Mouse (Mus musculus) heart, embryonic 10.5 days (tissue): Measurements from ENCODE around the gene Ifi47. TPM values are rescaled to one million over a fixed set of nuclear protein-coding genes. Genes with fewer than 3 reads are reported as not detected.
"Not testable (repeated sequence)": the region's sequence is repeated elsewhere in the genome, so short reads cannot be mapped to it uniquely, and the experiment has no call there.

Experiments
- DNase-seq: peaks from one replicate; pipeline ENCODE4 v3.0.0-alpha.2; 2017; ENCODE audit warnings: low spot score
- H3K27ac ChIP-seq: fragments of 300-500 bp; sonication (generic); 2 replicates; pipeline ENCODE4 v1.5.1; 2016; ENCODE audit warnings: mild to moderate bottlenecking
- H3K27me3 ChIP-seq: fragments of 300-500 bp; sonication (generic); 2 replicates; pipeline ENCODE4 v1.6.1; 2016; ENCODE audit warnings: mild to moderate bottlenecking; ENCODE audit not compliant: poor library complexity, insufficient read depth, severe bottlenecking
- H3K36me3 ChIP-seq: fragments of 300-500 bp; sonication (generic); 2 replicates; pipeline ENCODE4 v1.6.1; 2016; ENCODE audit warnings: mild to moderate bottlenecking, moderate library complexity
- H3K4me1 ChIP-seq: fragments of 300-500 bp; sonication (generic); 2 replicates; pipeline ENCODE4 v1.6.1; 2016; ENCODE audit warnings: mild to moderate bottlenecking
- H3K4me3 ChIP-seq: fragments of 300-500 bp; sonication (generic); 2 replicates; pipeline ENCODE4 v1.5.1; 2016; ENCODE audit warnings: mild to moderate bottlenecking, moderate library complexity
- H3K9me3 ChIP-seq: fragments of 300-500 bp; sonication (generic); 2 replicates; pipeline ENCODE4 v1.6.1; 2016; ENCODE audit warnings: mild to moderate bottlenecking, moderate library complexity
- WGBS: fragments of 180-500 bp; shearing (Covaris S2); methylation state at CpG from one replicate; pipeline ENCODE4 v1.1.7; 2016; 5-methylcytosine and 5-hydroxymethylcytosine counted together
- polyA plus RNA-seq: library from polyadenylated mRNA; unstranded; fragments of >200 nt; fragmentation: Nextera tagmentation; extraction: Ambion mirVana; gene quantifications from 2 replicates; pipeline ENCODE4 v1.2.1, GENCODE M21; 2016

Gene Ifi47
- polyA plus RNA-seq = 0.30 and 0.33 TPM in 2 replicates

GRCm38 (mm10) chr11:49076001-49076757, at the start of gene Ifi47:
Gene Ifi47, plus strand, starts transcription at chr11:49076587.
- not testable (repeated sequence) for H3K4me1 ChIP-seq, H3K9me3 ChIP-seq, DNase-seq, H3K36me3 ChIP-seq, H3K4me3 ChIP-seq, H3K27ac ChIP-seq, H3K27me3 ChIP-seq
- 72% methylated on average over 6 of the region's 6 CpGs for WGBS

GRCm38 (mm10) chr11:49050064-49050463, 26.3 kb upstream of the Ifi47 start:
- not testable (repeated sequence) for H3K4me3 ChIP-seq, H3K27me3 ChIP-seq, DNase-seq

GRCm38 (mm10) chr11:49051093-49051891, 25.1 kb upstream of the Ifi47 start, which contains the start of gene 9930111J21Rik2:
Gene 9930111J21Rik2, minus strand, starts transcription at chr11:49051242.
- H3K9me3 ChIP-seq, H3K27me3 ChIP-seq, H3K4me1 ChIP-seq, H3K36me3 ChIP-seq, DNase-seq, H3K27ac ChIP-seq, H3K4me3 ChIP-seq: not testable (repeated sequence)
- 67% methylated on average over 1 of the region's 6 CpGs for WGBS

More at GRCm38 (mm10) chr11:49050064-49050463, 26.3 kb upstream of the Ifi47 start:
- not testable (repeated sequence) for H3K27ac ChIP-seq, H3K36me3 ChIP-seq, H3K4me1 ChIP-seq, H3K9me3 ChIP-seq

- H3K4me3 ChIP-seq, H3K27me3 ChIP-seq, H3K36me3 ChIP-seq, DNase-seq, H3K9me3 ChIP-seq, H3K27ac ChIP-seq, H3K4me1 ChIP-seq: not testable (repeated sequence)
- no CpG with 5 or more reads among the region's 5 CpGs for WGBS
These were observed 24.5 kb upstream of the Ifi47 start for GRCm38 (mm10) chr11:49051894-49052293.

GRCm38 (mm10) chr11:49060061-49060460, 16.3 kb upstream of the Ifi47 start:
- H3K27ac ChIP-seq, H3K9me3 ChIP-seq, DNase-seq, H3K4me3 ChIP-seq, H3K4me1 ChIP-seq, H3K27me3 ChIP-seq, H3K36me3 ChIP-seq: not testable (repeated sequence)
- 49% methylated on average over 2 of the region's 3 CpGs for WGBS

- not testable (repeated sequence) for H3K9me3 ChIP-seq, H3K4me3 ChIP-seq, DNase-seq, H3K27ac ChIP-seq, H3K27me3 ChIP-seq, H3K4me1 ChIP-seq, H3K36me3 ChIP-seq
- 63% methylated on average over 2 of the region's 2 CpGs for WGBS
These were observed 14.5 kb upstream of the Ifi47 start for GRCm38 (mm10) chr11:49061865-49062264.

- not testable (repeated sequence) for H3K36me3 ChIP-seq, DNase-seq, H3K4me1 ChIP-seq, H3K27ac ChIP-seq, H3K27me3 ChIP-seq, H3K4me3 ChIP-seq, H3K9me3 ChIP-seq
- WGBS = 72% methylated on average over 5 of the region's 5 CpGs
These were observed 12.5 kb upstream of the Ifi47 start, which contains the start of gene Tgtp2 for GRCm38 (mm10) chr11:49063713-49064469. Gene Tgtp2, minus strand, starts transcription at chr11:49064206.

GRCm38 (mm10) chr11:49068358-49068757, 8.0 kb upstream of the Ifi47 start:
- H3K4me1 ChIP-seq = no peaks in the 10 kb centered on the region
- WGBS = 67% methylated on average over 1 of the region's 1 CpGs
- H3K27me3 ChIP-seq = no peaks in the 10 kb centered on the region
- no peak overlapping the region for H3K4me3 ChIP-seq
- H3K36me3 ChIP-seq = no peaks in the 10 kb centered on the region
- no peaks in the 10 kb centered on the region for H3K9me3 ChIP-seq
- no peak for DNase-seq
- H3K27ac ChIP-seq = no peak overlapping the region

- Histone ChIP-seq H3K27me3 (no peaks in the 10 kb centered on the region), H3K4me1 (no peaks in the 10 kb centered on the region), H3K36me3 (no peaks in the 10 kb centered on the region), H3K9me3 (no peaks in the 10 kb centered on the region), H3K4me3 (no peak overlapping the region), H3K27ac (no peak overlapping the region)
- WGBS = 75% methylated on average over 1 of the region's 1 CpGs
- DNase-seq = no peak
These were observed 625 bp downstream of the Ifi47 start for GRCm38 (mm10) chr11:49077012-49077411.

- Histone ChIP-seq H3K27me3 (no peaks in the 10 kb centered on the region), H3K4me3 (no peak overlapping the region), H3K27ac (no peak overlapping the region), H3K36me3 (no peaks in the 10 kb centered on the region), H3K4me1 (no peaks in the 10 kb centered on the region), H3K9me3 (no peaks in the 10 kb centered on the region)
- WGBS = 86% methylated on average over 3 of the region's 3 CpGs
- DNase-seq = no peak
These were observed 2.3 kb downstream of the Ifi47 start for GRCm38 (mm10) chr11:49078719-49079118.

GRCm38 (mm10) chr11:49080636-49081035, 4.2 kb downstream of the Ifi47 start:
- H3K4me3 ChIP-seq = no peak overlapping the region
- H3K27me3 ChIP-seq = no peaks in the 10 kb centered on the region
- no peak for DNase-seq
- 82% methylated on average over 1 of the region's 1 CpGs for WGBS
- H3K4me1 ChIP-seq = no peaks in the 10 kb centered on the region
- H3K27ac ChIP-seq = no peak overlapping the region
- H3K9me3 ChIP-seq = no peaks in the 10 kb centered on the region
- H3K36me3 ChIP-seq = no peaks in the 10 kb centered on the region

GRCm38 (mm10) chr11:49081356-49081755, 5.0 kb downstream of the Ifi47 start:
- DNase-seq = no peak
- Histone ChIP-seq H3K4me3 (no peak overlapping the region), H3K27me3 (no peaks in the 10 kb centered on the region), H3K27ac (no peak overlapping the region), H3K9me3 (no peaks in the 10 kb centered on the region), H3K36me3 (no peaks in the 10 kb centered on the region), H3K4me1 (no peaks in the 10 kb centered on the region)
- WGBS = 82% methylated on average over 4 of the region's 4 CpGs

GRCm38 (mm10) chr11:49081886-49082285, 5.5 kb downstream of the Ifi47 start:
- Histone ChIP-seq H3K27ac (no peak overlapping the region), H3K27me3 (no peaks in the 10 kb centered on the region), H3K9me3 (no peaks in the 10 kb centered on the region), H3K4me1 (no peaks in the 10 kb centered on the region), H3K4me3 (no peak overlapping the region), H3K36me3 (no peaks in the 10 kb centered on the region)
- no peak for DNase-seq
- WGBS = 71% methylated on average over 3 of the region's 3 CpGs
